Mouse (Mus musculus) regulatory T cell (primary cell): Measurements from ENCODE around the gene Tmem242.

ENCODE experiments used
- in situ Hi-C: fragments of 300-600 bp; cut with MboI, MseI; formaldehyde crosslinking; loops from one replicate; pipeline ENCODE4 v1.15.1; 2025; ENCODE audit warnings: high pct_unique_total_duplicates

Tmem242 gene

DNA sequence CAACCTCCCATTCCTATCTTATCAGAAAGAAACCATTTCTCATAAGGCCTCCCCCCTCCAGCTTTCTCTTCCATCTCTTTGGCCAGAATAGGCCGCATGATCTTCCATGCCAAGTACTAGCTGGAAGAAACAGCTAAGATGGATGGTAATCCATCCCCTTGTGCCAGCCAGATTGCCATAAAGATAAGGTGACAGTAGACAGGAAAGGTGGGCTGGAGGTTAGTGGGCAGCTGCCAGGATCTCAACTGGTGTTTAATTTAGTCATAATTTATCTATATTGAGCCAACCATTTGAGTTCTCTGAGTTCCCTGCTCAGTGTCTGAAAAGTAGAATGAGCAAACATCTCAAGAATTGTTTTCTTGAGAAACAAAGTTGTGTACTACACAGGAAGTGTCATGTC, 54.4 kb downstream of the Tmem242 start:
- in situ Hi-C loops = no loop called here

DNA sequence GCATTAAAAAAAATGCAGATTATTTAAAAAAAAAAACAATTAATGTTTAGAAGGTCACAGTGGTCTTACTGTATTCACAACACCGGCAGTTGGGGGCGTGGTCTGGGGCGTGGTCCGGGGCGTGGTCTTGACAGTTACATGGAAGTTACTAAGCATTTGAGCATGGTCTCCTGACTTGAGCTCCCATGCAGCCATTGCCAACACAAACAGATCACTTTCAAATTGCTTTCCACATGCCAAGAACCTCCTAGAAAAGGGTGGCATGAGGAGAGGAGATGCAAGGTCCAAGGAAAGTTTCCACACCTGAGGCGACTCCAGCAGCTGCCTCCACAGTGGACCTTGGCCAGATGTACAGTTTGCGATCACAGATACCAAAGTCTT, 62.1 kb downstream of the Tmem242 start:
- in situ Hi-C loops = no loop called here

DNA sequence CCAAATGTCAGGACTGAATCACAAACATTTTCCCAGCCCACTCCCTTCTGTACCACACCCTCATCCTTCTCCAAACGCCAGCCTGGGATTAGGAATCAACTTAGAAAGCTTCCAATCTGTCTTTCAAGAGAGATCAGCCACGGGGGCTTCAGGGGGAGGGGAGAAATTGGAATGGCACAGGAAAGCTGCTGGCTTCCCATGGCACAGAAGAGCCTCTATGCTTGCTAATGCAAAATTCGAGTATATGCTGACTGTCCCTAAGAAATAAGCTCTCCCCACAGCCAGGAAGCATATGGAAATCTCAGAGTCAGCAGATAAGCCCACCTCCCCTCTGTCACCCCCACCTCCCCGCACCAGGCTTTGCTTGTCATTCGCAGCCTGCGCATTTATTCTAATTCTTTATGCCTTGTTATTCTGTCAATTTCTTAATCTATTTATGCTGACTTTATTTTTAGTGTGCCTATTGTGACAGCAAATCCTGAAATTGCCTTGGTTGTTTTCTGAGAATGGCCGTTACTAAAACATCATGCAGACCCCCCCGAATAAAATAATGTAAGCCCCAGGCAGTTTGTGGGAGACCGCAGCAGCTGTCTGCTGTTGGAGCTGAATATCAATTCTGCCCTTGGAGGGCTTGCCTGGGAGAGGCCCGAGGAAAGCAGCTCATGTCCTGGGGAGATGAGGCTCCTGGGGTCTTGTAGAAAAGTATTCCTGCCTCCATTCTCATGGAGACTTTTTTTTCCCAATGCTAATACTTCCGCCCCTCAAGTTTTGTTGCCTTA, 62.7 kb downstream of the Tmem242 start:
- in situ Hi-C loops = no loop called here

DNA sequence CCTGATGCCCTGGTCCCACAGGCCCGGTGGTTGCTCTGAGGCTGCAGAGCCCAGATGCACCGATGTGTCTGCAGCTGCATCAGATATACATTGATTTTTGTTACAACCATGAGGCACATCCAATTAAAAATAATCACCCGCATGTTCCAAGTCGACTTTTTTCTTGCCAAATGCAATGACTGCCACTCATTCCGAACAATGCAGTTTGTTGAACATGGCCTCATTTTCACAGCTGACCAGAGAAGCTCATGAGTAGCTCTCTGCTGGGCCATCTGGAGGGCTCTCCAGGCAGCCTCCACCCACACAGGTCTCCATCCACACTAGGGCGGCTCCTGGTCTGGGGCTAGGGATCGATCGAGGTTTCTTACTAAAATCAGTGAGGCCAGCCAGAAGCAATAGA, 67.1 kb downstream of the Tmem242 start:
- in situ Hi-C loops = no loop called here

DNA sequence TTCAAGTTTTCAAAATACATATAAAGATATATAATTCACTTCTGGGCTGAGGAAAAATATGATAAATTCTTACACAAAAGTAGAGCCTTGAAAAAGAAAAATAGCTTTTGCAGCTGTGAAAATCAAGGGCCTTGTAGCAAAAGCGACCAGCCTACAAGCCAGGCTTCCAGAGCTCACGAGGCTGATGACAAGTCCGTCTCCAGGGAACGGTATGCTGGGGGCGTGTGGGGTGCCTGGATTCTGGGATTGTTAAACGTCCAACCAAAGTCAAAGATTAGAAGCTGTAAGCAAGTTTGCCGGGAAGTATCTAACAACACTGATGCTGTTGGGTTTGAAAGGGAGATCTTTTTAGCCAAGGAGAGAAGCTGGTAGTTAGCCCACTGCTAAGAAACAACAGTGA, 68.5 kb downstream of the Tmem242 start:
- in situ Hi-C loops = no loop called here

DNA sequence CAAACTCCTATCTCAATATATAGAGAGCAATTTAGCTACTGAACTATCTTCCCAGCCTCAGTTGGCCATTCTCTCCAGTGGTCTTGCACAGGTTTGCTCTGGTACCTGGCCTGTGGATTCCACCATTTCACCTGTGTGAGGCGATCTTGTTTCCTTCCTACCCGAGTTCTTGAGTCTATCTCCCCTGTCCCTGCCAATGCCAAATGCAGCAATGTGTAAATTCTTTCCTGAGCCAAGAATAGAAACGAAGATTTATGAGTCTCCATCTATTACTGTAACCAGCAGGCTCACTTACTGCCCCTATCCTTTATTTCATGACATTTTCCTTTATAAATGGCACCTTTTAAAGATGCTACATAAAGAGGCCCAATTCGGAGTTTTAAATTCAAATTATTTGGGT, 69.0 kb downstream of the Tmem242 start:
- in situ Hi-C loops = no loop called here

DNA sequence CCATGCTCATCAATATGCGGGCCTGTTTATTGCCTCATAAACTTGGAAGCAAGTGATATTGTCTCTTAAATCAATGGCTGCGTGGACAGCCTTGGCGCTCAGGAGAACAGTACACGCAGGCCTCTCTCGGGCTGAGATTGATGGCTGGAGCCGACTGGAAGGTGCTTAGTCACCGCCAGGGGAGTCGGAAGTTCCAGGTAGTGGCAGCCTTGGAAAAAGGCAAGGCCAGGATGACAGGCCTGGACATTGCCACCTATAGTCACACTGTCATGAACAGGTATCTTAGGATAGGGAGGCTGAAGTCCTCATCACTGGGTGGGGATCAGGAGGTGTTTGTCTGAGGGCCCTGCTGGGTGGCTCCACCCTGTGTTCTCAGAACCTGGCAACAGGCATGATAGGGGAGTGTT, 74.1 kb downstream of the Tmem242 start:
- in situ Hi-C loops = no loop called here
